9 mouse cellular contexts compared by ENCODE assay signal in genomic region chr4:141809850-141810464, GRCm38 (mm10). TPM values are rescaled to one million over a fixed set of nuclear protein-coding genes. Genes with fewer than 3 reads are reported as not detected.
DNase-seq lines count a peak whose midpoint lies in the region; ATAC-seq and TF ChIP-seq lines count a peak whose summit lies in the region.
"Had no signal": no experiment of that assay in that cellular context is flagged by ENCODE, and none has a peak within 500 bp of the region (broad histone marks: within the 10 kb centered on the region; RNA-seq: fewer than 3 reads in every experiment).

No protein-coding gene starts in this region.

- H3K27me3 ChIP-seq in forebrain, postnatal 0 days (ENCODE audit: insufficient read depth, low read length), result no peaks in the 10 kb centered on the region

- H3K9me3 ChIP-seq in forebrain, postnatal 0 days (ENCODE audit: low read length), result no peaks in the 10 kb centered on the region

- peaks cover 91% of the 10 kb centered on the region for H3K36me3 ChIP-seq in forebrain, postnatal 0 days (ENCODE audit: insufficient read depth)

- ATAC-seq in activated CD4-positive, CD25-positive, alpha-beta regulatory T cell, adult 4 months, result peak; percentile 66
- peak; percentile 74; the same call in 1 of the 2 replicates for ATAC-seq in forebrain, postnatal 0 days
- peak; percentile 88 for ATAC-seq in megakaryocyte, adult 5-6 weeks (ENCODE audit: poor library complexity, severe bottlenecking)

- H3K4me1 ChIP-seq in lung, adult 2 months (ENCODE audit: control insufficient read depth, insufficient read depth, low read length), result no peaks in the 10 kb centered on the region
- no peaks in the 10 kb centered on the region for H3K4me1 ChIP-seq in forebrain, postnatal 0 days (ENCODE audit: insufficient read depth)

- WGBS in lung, adult 2 months, result 77% methylated on average over 8 of the region's 8 CpGs
- WGBS in forebrain, postnatal 0 days, result 66% methylated on average over 8 of the region's 8 CpGs

- H3K4me3 ChIP-seq in lung, adult 2 months (replicated peaks; ENCODE audit: extremely low read depth, low read depth, low read length), result no peak overlapping the region
- H3K4me3 ChIP-seq in forebrain, postnatal 0 days (ENCODE audit: low read depth, low read length), result no peak overlapping the region

- DNase-seq in lung, adult 2 months, result no peak
- no peak for DNase-seq in lung, postnatal 25 days (ENCODE audit: low spot score)
- peak; percentile 58 for DNase-seq in forebrain, postnatal 0 days
- DNase-seq in thymus, postnatal 25 days, result peak; percentile 26
- no peak for DNase-seq in ovary, adult 18-20 months (ENCODE audit: low spot score)
- no peak for DNase-seq in adrenal gland, adult 2 months

- peak; percentile 77 for TF ChIP-seq CTCF in lung, adult 2 months (IDR thresholded peaks at IDR 0.05; ENCODE audit: insufficient read depth, low read length)
- peak; percentile 73 for TF ChIP-seq CTCF in forebrain, postnatal 0 days (IDR thresholded peaks at IDR 0.05; ENCODE audit: low read depth)

- H3K4me2 ChIP-seq in forebrain, postnatal 0 days (ENCODE audit: low read depth), result no peak overlapping the region

- TF ChIP-seq POLR2A in lung, adult 2 months (IDR thresholded peaks at IDR 0.05; ENCODE audit: borderline replicate concordance, extremely low read depth, low read depth, low read length), result no peak

- H3K27ac ChIP-seq in forebrain, postnatal 0 days (ENCODE audit: low read depth, low read length), result no peak overlapping the region

- no peak overlapping the region for H3K9ac ChIP-seq in forebrain, postnatal 0 days

RNA-seq across cellular contexts. Expression of gene Cela2a, which starts 16.0 kb away (rescaled TPM):
- 1.5 and 37.8 TPM in 2 replicates for polyA plus RNA-seq in lung, adult 2 months (2012; rRNA removed)
- 1 to 10 TPM in 1 of 2 experiments, not detected in 1; 1.0 TPM for polyA plus RNA-seq in activated CD4-positive, CD25-positive, alpha-beta regulatory T cell, adult 4 months (2017; shearing (Covaris generic))
- 0.69 TPM in 1 of 2 replicates, not detected in the other for total RNA-seq in forebrain, postnatal 0 days (2014; rRNA removed)
- polyA plus RNA-seq in forebrain, postnatal 0 days (2015; fragmentation: Nextera tagmentation; extraction: Ambion mirVana), result 0.18 and 0.39 TPM in 2 replicates
- not detected in 2 replicates for total RNA-seq in megakaryocyte, adult 5-6 weeks (2015)
- not detected in 2 replicates for total RNA-seq in megakaryocyte, adult 5-6 weeks (2017)
- total RNA-seq in adrenal gland, adult 2 months (2021), result not detected
- polyA plus RNA-seq in adrenal gland, adult 2 months (2012; rRNA removed), result 0.25 and 0.59 TPM in 2 replicates

RNA-seq across cellular contexts. Expression of gene Casp9, which starts 16.5 kb away (rescaled TPM):
- polyA plus RNA-seq in lung, adult 2 months (2012; rRNA removed), result 17.7 and 19.0 TPM in 2 replicates
- polyA plus RNA-seq in activated CD4-positive, CD25-positive, alpha-beta regulatory T cell, adult 4 months (2017; shearing (Covaris generic)), result 1 to 10 TPM; 6.9 to 7.4 TPM
- total RNA-seq in forebrain, postnatal 0 days (2014; rRNA removed), result 13.2 and 17.7 TPM in 2 replicates
- 10.6 and 14.7 TPM in 2 replicates for polyA plus RNA-seq in forebrain, postnatal 0 days (2015; fragmentation: Nextera tagmentation; extraction: Ambion mirVana)
- 14.9 and 16.3 TPM in 2 replicates for total RNA-seq in megakaryocyte, adult 5-6 weeks (2015)
- 17.3 and 22.1 TPM in 2 replicates for total RNA-seq in megakaryocyte, adult 5-6 weeks (2017)
- 10 to 100 TPM; 18.2 to 22.0 TPM for total RNA-seq in adrenal gland, adult 2 months (2021)
- polyA plus RNA-seq in adrenal gland, adult 2 months (2012; rRNA removed), result 16.6 and 19.3 TPM in 2 replicates

RNA-seq across cellular contexts. Expression of gene Dnajc16, which starts 19.2 kb away (rescaled TPM):
- polyA plus RNA-seq in lung, adult 2 months (2012; rRNA removed), result 9.6 and 12.0 TPM in 2 replicates
- polyA plus RNA-seq in activated CD4-positive, CD25-positive, alpha-beta regulatory T cell, adult 4 months (2017; shearing (Covaris generic)), result 1 to 10 TPM; 5.1 to 5.4 TPM
- 14.3 and 19.2 TPM in 2 replicates for total RNA-seq in forebrain, postnatal 0 days (2014; rRNA removed)
- polyA plus RNA-seq in forebrain, postnatal 0 days (2015; fragmentation: Nextera tagmentation; extraction: Ambion mirVana), result 4.8 and 6.5 TPM in 2 replicates
- 4.2 and 5.0 TPM in 2 replicates for total RNA-seq in megakaryocyte, adult 5-6 weeks (2015)
- 5.6 and 6.1 TPM in 2 replicates for total RNA-seq in megakaryocyte, adult 5-6 weeks (2017)
- total RNA-seq in adrenal gland, adult 2 months (2021), result 10 to 100 TPM; 21.3 to 29.6 TPM
- polyA plus RNA-seq in adrenal gland, adult 2 months (2012; rRNA removed), result 13.2 and 14.4 TPM in 2 replicates

RNA-seq across cellular contexts. Expression of gene Ctrc, which starts 36.2 kb away (rescaled TPM):
- polyA plus RNA-seq in lung, adult 2 months (2012; rRNA removed), result 4.7 TPM in 1 of 2 replicates, not detected in the other
- not detected for polyA plus RNA-seq in activated CD4-positive, CD25-positive, alpha-beta regulatory T cell, adult 4 months (2017; shearing (Covaris generic))
- total RNA-seq in forebrain, postnatal 0 days (2014; rRNA removed), result not detected in 2 replicates
- not detected in 2 replicates for polyA plus RNA-seq in forebrain, postnatal 0 days (2015; fragmentation: Nextera tagmentation; extraction: Ambion mirVana)
- total RNA-seq in megakaryocyte, adult 5-6 weeks (2015), result not detected in 2 replicates
- not detected in 2 replicates for total RNA-seq in megakaryocyte, adult 5-6 weeks (2017)
- total RNA-seq in adrenal gland, adult 2 months (2021), result not detected
- polyA plus RNA-seq in adrenal gland, adult 2 months (2012; rRNA removed), result not detected in 2 replicates
- polyA plus RNA-seq: heart, embryonic 16.5 days had no signal

Comparison
In these comparisons a context has a peak if more than half of its experiments do, and no peak if none do; other contexts are left out.
1. DNase-seq: peak in forebrain, postnatal 0 days (single experiment) and thymus, postnatal 25 days (single experiment); none in lung, adult 2 months (single experiment), lung, postnatal 25 days (single experiment), ovary, adult 18-20 months (single experiment) and adrenal gland, adult 2 months (single experiment).
2. Peak in every context shown above with its lines, with median percentiles within 50 percentile points of each other: ATAC-seq.